Mouse (Mus musculus) inflammation-experienced regulatory T-cells, adult 6 months (primary cell): Measurements from ENCODE around the gene 4931440F15Rik. TPM values are rescaled to one million over a fixed set of nuclear protein-coding genes. Genes with fewer than 3 reads are reported as not detected.

Source experiments
- ATAC-seq: one replicate; pipeline ENCODE4 v1.8.0; 2017
- polyA plus RNA-seq, 3 experiments: library from polyadenylated mRNA; unstranded; fragments of 100-300 nt; shearing (Covaris generic); gene quantifications; one replicate each; pipeline ENCODE4 v1.2.1; 2017

The 4931440F15Rik gene
- polyA plus RNA-seq, 3 experiments from 2014 or later = 0.23 TPM; not detected in 2

GRCm38 (mm10) chr11:29801432-29802427 is 23.7 kb downstream of the 4931440F15Rik start:
- ATAC-seq = no peak

- peak; percentile 61 for ATAC-seq
Observed at GRCm38 (mm10) chr11:29799839-29800238, 25.6 kb downstream of the 4931440F15Rik start.

GRCm38 (mm10) chr11:29795106-29795505 is 30.4 kb downstream of the 4931440F15Rik start:
- no peak for ATAC-seq

- ATAC-seq = no peak
Observed at GRCm38 (mm10) chr11:29794475-29794874, 31.0 kb downstream of the 4931440F15Rik start.

- ATAC-seq = no peak
Observed at GRCm38 (mm10) chr11:29790796-29791195, 34.7 kb downstream of the 4931440F15Rik start.

GRCm38 (mm10) chr11:29788921-29789638 is 36.4 kb downstream of the 4931440F15Rik start:
- no peak for ATAC-seq

GRCm38 (mm10) chr11:29788499-29788898 is 37.0 kb downstream of the 4931440F15Rik start:
- ATAC-seq = no peak

GRCm38 (mm10) chr11:29787473-29787872 is 38.0 kb downstream of the 4931440F15Rik start:
- no peak for ATAC-seq

GRCm38 (mm10) chr11:29786583-29787219 is 38.8 kb downstream of the 4931440F15Rik start:
- no peak for ATAC-seq

GRCm38 (mm10) chr11:29779409-29780026 is 46.0 kb downstream of the 4931440F15Rik start:
- ATAC-seq = no peak

GRCm38 (mm10) chr11:29778936-29779335 is 46.5 kb downstream of the 4931440F15Rik start:
- ATAC-seq = no peak

- no peak for ATAC-seq
Observed at GRCm38 (mm10) chr11:29777964-29778363, 47.5 kb downstream of the 4931440F15Rik start.

GRCm38 (mm10) chr11:29774760-29775159 is 50.7 kb downstream of the 4931440F15Rik start:
- no peak for ATAC-seq

GRCm38 (mm10) chr11:29774296-29774695 is 51.2 kb downstream of the 4931440F15Rik start:
- ATAC-seq = no peak

Other genes starting within 250 kb of the 4931440F15Rik start
- 10 to 100 TPM; 16.3 to 26.1 (median 25.6) TPM for gene Rtn4, start 132.7 kb downstream of the 4931440F15Rik start, polyA plus RNA-seq
- 1 to 10 TPM in 2 of 3 experiments, under 1 TPM in 1; 0.45 to 1.7 (median 1.3) TPM for gene Eml6, start 200.4 kb upstream of the 4931440F15Rik start, polyA plus RNA-seq